Mouse (Mus musculus): ENCODE measurements around the gene Gm3045.

The Gm3045 gene

DNA sequence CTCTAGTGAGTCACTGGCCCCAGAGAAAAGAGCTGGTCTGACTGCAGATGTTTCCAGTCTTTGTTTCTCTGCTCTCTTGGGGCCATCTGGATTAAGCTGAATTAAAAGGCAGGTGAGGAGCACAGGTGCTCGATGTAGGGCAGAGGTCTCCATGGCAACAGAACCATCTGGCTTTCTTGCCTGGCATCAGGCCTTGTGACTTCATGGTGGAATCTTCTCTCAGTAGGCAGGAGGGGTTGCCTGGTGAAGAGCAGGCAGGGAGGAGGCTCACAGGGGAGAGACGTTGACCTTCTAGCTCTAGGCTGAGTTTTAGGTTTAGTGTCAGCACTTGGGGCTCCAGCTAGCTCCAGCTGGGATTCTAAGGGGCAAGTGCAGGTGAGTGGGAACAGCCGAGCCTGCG lies at the start of gene Gm3045:
TSS of gene Gm3045 (plus strand) at position 230 of the 400 bp plus-strand sequence.
- DNase-seq (ENCODE audit: low spot score in 2 of 2): no peak

DNA sequence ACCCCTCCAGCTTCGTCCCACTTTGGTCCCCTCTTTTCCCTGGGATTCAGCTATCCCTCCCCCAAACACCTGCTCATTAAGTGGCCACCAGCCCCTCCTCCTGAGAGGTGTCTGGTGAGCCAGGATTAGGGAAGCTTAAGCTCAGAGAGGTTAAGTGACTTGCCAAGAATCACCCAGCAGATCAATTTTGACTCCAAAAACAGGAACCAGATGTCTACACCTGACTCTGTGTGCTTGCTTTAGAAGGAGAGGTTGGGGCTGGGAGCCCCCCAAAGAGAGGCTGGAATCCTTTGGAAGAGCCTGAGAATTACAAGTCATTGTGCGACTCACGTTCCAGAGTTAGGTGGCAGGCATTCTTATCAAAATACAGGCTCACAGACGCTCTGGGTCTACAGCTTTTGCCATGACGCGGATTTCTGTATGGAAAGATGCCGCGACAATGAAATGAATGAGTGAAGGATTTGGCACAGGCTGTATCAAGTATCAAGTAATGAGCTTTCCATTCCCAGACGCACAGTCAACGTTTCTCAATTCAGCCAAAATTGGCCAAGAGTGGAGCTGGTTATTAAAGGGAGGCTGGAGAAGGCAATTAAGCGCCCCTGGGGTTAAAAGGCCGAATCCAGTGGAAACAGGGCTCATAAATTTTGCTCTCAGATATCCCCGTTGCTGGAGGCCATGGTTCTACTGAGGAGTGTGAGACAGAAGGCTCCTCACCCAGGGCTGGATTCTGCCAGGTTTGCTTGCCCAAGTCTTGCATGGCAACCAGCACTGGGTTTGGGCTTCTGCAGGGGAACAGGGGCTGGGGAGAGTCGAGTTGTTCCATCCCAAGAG lies 45.3 kb upstream of the Gm3045 start:
- no peak for DNase-seq (ENCODE audit: low spot score in 2 of 2)

DNA sequence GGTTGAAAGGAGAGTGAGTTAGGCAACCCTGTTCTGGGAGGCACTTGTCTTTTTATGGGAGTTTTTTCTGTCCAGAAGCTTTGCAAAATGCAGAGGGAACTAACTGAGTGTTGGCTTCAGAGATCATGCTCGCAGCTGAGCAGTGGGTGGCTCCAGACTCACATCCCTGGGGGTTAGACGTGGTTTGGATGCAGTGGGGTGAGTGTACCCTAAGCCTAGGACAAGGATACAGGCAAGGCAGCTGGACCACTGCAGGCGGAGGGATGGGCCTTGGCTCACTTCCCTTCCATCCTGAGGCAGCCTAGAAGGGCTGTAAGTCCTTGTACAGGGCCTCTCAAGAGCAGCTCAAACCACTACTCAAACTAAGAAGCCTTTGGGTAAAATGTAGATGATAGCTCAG lies 43.0 kb upstream of the Gm3045 start:
- DNase-seq (ENCODE audit: low spot score in 2 of 2): peak; percentile 32 to 34

DNA sequence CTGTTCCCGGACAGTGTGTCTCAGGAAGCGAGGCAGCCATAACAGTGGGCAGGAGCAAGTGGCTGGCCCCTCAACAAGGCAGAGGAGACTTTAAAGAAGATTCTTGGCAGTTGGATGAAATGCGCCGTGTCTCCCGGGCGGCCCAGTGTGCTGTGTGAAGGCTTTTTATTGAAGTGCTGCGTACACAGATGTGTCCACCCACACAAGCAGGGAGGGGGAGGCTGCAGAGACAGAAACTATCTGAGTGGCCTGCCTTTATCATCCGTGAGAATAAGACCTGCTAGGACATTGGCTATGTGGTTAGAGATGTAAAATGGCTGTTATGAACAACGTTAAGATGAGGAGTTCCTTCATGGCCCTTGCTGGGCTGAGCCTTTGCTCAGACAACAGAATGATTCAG lies 40.0 kb upstream of the Gm3045 start:
- no peak for DNase-seq (ENCODE audit: low spot score in 2 of 2)

DNA sequence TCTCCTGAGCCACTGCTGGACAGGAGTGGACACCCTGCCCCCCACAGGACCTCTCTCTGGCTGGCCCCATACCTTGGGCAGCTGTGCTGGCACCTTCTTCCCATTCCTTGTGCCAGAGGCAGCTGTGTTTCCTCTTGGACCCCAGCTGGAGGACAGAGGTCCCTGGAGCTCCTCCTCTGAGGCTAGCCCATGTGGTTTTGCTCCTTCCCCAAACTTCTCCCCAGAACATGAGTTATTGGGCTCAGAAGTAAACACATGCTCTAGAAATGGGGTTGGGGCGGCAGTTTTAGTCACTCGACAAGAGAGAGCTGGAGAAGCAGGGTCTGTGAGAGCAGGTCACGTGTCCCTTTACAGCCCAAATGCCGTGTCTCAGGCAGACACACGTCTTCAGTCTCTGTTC lies 39.0 kb upstream of the Gm3045 start:
- peak; percentile 6 to 29 for DNase-seq (ENCODE audit: low spot score in 2 of 2)

DNA sequence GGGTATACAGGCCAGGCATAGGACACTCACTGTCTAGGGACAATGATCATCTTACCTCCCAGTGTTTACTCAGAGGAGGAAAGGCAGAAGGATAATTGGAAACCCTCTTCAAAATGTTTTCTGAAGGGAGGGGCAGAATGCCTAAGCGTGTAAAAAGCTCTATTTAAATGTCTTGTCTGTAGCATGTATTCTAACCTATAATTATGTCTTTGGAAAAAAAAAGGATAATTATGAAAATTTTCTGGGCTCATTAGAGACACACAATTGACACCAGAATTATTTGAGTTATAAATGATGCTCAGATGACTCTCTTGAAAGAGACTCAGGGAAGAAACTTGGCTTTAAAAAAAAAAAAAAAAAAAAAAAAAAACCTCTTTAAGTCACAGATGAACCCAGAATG lies 38.4 kb upstream of the Gm3045 start:
- DNase-seq (ENCODE audit: low spot score in 2 of 2): no peak

DNA sequence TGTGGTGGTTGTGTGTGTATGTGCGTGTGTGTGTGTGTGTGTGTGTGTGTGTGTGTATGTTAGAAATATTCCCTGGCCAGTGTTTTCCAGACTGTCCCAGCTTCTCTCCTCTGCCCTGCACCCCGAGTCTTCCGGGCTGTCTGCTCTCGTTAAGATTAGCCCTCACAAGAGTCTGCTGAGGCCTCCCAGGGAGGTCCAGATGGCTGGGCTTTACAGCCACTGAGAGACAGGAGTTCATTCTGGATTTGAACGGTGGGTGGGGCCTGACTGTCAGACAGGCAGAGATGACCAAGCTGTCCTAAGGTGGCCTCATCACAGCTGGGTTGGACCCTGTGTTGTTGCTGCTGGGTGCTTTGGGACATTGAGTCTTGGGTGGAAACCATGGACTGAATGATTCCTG lies 28.8 kb upstream of the Gm3045 start:
- peak; percentile 7 to 17 for DNase-seq (ENCODE audit: low spot score in 2 of 2)

DNA sequence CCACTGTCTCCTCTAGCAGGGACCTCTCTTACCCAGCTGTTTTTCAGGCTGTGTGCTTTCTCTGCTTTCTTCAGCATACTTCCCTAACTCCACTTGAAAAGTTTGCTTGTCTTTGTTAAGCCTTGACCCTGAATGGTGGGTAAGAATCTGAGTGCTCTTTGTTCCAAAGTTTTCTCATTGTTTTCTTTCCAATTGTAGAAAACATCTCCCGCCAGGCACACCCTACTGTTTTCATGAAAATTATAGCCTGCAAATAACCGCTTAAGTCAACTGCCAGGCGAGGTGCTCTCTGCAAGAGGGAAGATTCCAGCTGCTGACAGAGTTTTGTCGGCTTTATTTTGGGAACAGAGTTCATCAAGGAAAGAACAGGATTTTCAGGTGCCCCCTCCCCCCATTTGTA lies 25.2 kb upstream of the Gm3045 start:
- no peak for DNase-seq (ENCODE audit: low spot score in 2 of 2)

DNA sequence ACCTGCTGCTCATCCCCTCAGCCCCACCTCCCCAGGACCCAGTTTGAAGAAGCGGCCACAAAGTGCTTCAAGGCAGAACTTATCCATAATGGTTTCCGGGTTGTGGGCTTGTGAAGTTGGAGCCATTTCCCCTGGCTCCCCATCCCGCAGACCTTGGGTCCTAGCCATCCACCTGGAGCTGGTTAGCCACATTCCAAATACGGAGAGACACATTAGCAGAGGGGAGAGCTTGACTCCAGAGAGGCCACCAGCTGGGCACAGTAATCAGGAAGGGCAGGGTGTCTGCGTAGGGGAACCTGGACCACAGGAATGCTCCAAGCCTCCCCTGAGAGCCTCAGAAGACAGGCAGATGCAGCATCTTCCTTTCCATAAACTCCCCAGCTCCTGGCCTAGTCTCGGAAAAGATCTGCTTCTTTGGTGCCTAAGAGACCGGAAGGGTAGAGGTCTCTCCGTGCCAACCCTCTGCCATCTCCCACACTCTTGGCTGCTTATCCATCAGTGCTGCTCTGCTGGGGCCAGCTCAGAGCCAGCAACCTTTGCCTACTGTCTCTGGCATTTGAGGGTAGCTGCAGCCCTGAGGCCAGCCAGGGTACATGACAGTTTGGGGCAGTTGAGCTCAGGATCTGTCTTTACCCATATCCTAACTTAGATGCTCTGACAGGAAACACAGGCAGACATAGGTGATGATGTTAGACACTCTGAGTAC lies 22.9 kb upstream of the Gm3045 start:
- no peak for DNase-seq (ENCODE audit: low spot score in 2 of 2)

DNA sequence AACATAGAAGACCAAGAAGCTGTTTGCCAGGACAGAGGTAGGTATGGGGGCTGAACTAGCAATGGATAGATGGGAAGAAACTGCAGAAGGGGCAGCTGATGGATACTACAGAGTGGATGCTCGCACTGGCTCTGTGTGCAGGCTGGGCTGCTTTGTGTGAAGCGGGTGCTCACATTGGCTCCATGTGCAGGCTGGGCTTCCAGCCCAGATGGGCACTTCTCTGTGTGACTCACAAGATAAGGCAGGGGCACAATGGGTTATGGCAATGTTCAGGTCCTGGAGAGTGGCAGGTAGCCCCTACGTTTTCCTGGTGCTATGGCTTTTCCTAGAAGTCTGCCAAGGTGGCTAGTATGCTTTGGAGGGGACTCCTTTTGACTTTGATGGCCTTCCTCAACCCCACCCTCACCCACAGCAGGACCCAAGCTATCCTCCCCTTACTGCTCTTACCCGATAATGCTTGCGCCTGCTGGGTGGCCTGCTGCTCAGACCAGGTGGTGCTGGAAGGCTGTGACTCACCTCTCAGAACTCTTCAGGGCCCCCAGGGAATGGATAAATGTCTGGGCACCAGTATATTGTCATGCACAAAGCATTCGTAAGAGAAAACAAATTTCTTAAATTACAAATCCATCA lies 21.8 kb upstream of the Gm3045 start:
- no peak for DNase-seq (ENCODE audit: low spot score in 2 of 2)

DNA sequence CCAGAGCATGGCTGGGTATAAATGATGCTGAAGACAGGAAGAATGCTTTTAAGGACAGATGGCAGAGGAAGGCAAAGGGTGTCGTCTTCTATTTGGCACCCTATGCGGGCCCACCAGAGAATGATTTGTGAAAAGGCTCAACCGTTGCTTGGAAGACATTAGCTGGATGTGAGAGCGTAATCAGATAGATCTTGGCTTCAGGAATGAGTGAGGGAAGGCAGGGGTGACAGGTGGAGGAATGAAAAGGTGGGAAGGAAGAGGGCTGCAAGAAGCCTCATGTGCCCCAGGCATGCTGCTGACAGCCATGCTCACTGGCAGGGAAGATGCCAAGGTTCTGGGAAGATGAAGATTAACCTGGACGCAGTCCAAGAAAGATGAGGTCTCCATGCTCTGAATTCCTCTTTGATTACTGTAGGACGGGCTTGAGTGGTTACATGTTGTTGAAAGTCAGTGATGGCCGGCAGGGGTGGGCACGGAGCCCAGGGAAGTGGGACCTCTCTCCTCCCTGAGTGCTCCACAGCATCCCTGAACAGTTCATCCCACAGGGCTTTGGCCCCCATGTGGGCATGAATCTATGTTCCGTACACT lies 14.0 kb upstream of the Gm3045 start:
- DNase-seq (ENCODE audit: low spot score in 2 of 2): no peak

DNA sequence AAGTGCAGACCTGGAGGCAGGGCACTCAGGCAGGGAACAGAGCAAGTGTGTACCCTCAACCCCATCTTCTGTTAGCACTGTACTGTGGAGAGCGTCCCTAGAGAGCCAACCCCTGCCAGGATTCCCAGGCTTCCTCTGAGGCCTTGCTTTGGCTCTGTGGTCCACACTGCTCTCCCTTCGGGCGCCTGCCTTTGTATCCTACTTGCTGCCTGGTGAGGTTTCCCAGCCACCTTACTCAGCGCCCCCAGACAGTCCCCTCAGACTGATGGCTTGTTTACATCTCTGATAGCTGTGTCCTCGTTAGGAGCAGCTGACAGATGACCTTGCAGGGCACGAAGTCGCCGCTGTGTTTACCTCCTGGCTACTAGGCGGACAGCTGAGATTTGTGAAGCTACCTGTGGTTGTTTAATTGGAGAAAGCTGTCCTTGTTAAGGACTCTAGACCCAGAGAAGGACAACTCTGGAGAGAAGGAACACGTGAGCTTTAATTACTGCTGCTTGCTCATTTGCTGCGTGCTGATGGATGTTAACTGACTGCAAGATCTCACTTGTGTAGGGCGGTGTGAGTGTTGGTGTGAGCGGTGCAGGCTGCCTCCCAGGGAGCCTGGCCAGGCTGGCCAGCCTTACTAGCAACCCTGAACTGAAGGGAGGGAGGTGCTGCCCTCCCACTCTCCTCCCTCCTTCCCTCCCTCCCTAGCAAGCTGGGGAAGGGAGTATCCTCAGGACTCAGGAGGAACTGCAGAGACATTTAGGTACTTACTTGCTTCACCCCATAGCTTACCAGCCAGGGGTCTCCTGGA lies 7.5 kb upstream of the Gm3045 start:
- no peak for DNase-seq (ENCODE audit: low spot score in 2 of 2)

DNA sequence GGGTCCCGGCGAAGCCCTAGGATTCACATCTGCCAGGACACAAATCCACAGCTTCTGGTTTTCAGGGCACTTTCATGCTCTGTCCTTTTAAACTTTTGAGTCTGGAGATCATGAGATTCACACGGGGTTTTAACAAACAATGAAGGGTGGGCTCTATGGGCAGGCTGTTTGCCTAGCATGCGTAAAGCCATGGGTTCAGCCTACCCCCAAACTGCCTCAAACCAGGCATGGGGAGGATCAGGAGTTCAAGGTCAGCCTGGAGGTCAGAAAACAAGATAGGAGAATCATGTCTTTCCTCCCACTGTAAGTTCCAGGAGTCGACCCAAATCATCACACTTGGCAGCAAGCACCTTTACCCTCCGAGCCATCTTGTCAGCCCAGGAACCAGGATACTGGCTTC lies 6.9 kb upstream of the Gm3045 start:
- no peak for DNase-seq (ENCODE audit: low spot score in 2 of 2)

DNA sequence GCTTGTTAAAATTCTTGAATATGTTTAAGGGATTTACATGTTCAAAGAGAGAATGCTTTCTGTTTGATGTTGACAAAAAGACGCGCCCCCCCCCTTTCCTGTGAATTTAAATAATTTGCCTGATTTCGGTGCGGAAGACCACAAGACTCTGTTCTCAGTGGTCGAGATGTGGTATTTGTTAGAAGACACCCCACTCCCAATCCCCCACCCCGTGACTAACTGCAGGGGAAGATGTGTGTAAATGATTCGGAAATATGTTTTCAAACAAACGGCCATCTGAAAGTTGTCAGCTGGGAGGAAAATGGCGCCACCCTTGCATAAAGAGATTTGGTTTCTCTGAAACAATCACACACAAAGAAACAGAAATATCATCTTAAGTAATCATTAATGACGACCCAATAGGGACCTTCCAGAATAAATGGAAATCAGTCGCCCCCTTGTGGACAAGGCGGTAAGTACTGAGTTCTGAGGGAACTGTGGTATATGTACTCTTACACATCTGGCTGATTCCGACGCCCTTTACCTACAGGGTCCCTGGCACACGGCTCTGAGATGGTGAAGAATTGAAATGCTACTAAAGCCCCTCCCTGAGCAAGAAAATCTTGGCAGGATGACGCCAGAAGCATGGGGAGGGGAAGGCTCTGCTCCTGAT lies 4.2 kb upstream of the Gm3045 start:
- peak in 1 of 2 experiments; percentile 36 for DNase-seq (ENCODE audit: low spot score in 2 of 2)

DNA sequence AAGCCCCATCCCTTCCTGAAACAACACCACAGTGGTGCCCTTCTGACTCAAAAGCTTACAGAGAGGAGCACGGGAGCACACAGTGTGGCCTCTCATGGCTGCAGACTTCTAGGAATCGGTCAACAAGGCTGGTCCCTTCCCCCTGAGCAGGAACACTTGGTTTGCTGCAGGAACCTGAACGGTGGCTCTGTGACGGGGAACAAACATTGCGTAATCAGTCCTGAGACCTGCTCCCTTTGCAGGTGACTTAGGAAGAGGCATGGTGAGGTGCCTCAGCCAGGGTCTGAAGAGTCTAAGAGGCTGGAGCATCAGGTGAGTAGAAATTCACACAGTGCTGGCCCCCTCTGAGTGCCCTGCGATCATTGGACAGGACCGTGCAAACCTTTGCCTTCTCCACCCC lies 463 bp upstream of the Gm3045 start:
- DNase-seq (ENCODE audit: low spot score in 2 of 2): no peak

DNA sequence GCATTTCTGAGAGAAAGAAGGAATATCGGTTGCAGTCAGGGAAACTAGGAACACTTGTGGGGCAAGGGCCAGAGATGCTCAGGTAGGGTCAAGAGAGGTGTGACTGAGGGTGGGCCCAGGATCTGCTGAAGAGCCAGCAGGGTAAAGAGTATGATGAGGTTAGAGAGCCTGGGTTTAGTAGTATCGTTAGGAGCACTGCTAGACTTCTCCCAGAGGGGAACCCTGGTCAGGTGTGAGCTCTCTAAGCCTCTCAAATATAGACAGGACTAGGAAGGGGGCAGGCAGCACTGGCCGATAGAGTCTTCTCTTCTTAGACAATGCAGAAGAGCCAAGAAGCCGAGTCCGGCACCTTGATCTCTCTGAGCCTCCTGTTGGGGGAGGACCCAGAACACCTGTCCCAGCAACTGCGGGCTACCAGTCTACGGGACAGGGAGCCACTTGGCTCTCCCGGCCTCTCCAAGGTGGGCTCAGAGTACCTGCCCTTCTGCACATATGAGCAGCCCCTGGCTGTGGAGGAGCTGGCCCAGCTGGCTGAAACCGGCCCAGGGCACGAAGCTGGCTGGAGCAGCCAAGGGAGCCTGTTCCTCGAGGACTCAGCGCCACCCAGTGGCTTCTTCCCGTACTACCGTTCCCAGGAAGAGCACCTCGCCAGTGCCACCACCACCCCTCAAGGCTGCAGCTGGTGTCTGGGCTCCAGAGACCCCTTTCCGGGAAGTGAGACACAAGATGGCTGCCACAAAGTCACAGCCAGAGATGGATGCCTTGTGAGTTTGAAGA lies 2.5 kb downstream of the Gm3045 start:
- DNase-seq (ENCODE audit: low spot score in 2 of 2): peak in 1 of 2 experiments; percentile 10

DNA sequence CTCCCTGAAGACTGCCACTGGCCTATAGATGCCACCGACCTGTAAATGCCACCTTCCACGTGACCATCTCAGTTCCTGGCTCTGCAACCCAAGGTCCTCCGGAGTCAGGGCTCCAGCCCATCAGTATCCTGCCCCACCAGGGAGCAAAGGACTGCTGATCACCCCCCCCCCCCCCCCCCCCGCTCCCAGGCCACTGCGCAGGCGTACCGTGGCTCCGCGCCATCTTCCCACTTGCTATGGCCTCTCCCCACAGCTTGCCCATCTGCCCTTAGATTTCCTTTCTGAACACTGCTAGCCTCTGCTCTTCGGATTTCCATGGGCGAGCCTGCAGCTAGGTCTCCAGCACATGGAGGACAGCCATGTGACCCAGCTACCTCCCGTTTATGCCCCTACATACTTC lies 6.1 kb downstream of the Gm3045 start:
- no peak for DNase-seq (ENCODE audit: low spot score in 2 of 2)

DNA sequence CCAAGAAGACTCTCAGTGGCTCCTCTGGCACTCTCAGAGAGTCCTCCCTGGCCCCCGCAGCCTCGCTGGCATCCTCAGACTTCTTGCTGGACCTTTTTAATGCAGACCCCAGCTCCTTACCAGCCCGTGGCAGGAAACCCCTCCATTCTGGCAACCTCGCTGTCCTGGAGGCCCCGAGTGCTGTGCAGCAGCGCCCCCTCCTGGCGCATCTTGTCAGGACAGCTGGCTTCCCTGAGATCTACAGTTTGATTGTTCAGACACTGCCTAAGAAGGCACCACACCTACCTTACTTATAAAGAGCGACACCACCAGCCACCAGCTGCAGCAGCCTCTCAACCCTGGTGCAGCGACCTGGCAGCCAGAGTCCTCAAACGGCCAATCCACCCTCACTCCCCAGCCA lies 7.1 kb downstream of the Gm3045 start:
- no peak for DNase-seq (ENCODE audit: low spot score in 2 of 2)

DNA sequence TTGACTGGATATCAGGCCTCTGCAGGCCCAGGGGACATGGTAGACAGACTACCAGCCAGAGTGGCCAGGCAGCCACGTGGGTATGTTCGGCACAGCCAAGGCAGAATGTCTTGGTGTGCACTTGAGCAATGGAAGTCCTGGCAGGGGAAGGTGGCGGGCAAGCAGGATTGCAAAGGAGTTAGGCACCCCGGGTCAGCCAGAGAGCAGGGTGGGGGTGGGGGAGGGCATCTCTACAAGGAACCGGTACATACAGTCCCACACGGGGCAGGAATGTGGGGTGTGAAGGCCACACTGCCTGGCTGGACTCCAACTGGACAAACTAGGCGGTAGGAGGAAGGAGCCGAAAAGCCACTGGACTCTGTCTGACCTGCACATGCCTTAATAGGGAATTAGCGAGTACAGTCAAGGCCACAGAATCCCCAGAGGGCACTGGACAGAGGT lies 7.9 kb downstream of the Gm3045 start:
- no peak for DNase-seq (ENCODE audit: low spot score in 2 of 2)

DNA sequence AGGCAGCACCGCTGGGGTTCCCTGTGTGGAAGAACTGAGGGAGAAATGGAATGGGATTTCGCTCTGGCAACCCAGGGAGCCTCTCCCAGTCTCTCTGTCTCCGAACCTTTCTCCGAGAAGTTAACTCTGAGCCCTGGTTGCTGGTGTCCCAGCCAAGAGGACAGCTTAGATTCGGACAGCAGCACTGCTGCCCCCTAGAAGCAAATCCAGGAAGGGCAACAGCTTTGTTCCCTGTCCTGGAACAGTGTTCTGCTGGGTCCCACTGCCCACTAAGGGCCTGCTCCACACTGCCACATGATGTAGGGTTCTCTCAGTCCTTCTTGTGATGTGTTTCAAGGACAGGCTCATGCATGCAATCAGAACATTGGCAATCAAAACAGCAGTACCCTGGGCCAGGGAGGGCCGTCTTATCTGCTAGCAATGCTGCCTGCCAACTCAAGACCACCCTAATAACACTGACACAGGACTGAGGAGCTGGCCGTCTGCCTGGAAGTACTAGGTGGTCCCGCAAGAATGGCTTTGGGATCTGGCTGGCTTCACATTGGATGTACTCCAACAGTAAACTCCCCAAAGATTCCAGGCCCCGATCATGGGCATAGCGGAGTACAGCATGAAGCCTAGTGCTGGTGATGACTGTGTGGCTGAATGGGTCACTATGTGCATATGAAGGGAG lies 9.4 kb downstream of the Gm3045 start:
- DNase-seq (ENCODE audit: low spot score in 2 of 2): no peak

All from heart, adult 9 months (tissue).